Mouse (Mus musculus): ENCODE measurements around the gene Traf3ip2. TPM values are rescaled to one million over a fixed set of nuclear protein-coding genes. Genes with fewer than 3 reads are reported as not detected.
A peak's percentile ranks its signal among the peaks of the same experiment; 100 is the strongest.

Traf3ip2 gene
- polyA plus RNA-seq, 1 experiment from 2014 or later = 15.5 TPM

DNA sequence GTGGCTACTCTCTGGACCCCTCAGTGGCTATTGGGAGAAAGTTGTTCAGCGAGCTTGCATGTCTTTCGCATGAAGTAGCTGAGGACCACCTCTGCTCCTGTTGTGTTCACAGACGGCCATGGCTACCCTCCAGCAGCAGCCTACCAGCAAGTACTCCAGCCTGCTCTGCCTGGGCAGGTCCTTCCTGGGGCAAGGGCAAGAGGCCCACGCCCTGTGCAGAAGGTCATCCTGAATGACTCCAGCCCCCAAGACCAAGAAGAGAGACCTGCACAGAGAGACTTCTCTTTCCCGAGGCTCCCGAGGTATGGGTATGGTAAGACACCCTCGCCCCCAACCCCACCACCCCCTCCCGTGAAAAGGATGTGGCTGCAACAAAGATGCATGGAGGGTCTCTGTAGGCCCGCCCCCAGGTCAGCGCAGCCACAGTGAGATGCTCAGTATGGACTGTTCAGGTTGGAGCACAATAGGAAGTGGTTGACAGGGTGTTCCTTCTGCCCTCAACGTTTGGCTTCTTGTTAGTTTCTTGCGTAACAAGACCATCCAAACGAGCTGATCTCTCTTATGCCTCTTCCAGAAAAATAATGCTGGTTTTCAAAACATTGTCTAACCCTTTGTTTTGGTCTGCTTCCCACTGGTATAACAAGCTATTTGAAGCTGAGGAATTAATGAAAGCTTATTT lies 21.8 kb downstream of the Traf3ip2 start:
- no peaks in the 10 kb centered on the region for H3K9me3 ChIP-seq
- WGBS = 90% methylated on average over 13 of the region's 13 CpGs
- no peak overlapping the region for H3K9ac ChIP-seq
- no peak overlapping the region for H3K27ac ChIP-seq
- H3K36me3 ChIP-seq = peaks cover 9% of the 10 kb centered on the region; the same call in 1 of the 2 replicates
- H3K4me2 ChIP-seq = no peak overlapping the region
- no peak overlapping the region for H3K4me3 ChIP-seq
- no peak for ATAC-seq (ENCODE audit: insufficient number of reproducible peaks, low FRiP score, low TSS enrichment, low read depth)
- H3K27me3 ChIP-seq = no peaks in the 10 kb centered on the region
- H3K4me1 ChIP-seq = peaks cover 18% of the 10 kb centered on the region

GRCm38 (mm10) chr10:39638862-39639261 lies 26.1 kb downstream of the Traf3ip2 start:
- peaks cover 16% of the 10 kb centered on the region for H3K4me1 ChIP-seq
- H3K4me2 ChIP-seq = no peak overlapping the region
- H3K9ac ChIP-seq = no peak overlapping the region
- 24% methylated on average over 3 of the region's 3 CpGs for WGBS
- no peak for ATAC-seq (ENCODE audit: insufficient number of reproducible peaks, low FRiP score, low TSS enrichment, low read depth)
- peaks cover 10% of the 10 kb centered on the region; the same call in 1 of the 2 replicates for H3K36me3 ChIP-seq
- no peak overlapping the region for H3K4me3 ChIP-seq
- H3K27me3 ChIP-seq = no peaks in the 10 kb centered on the region
- peak overlapping the region; percentile 43; the same call in 1 of the 2 replicates for H3K27ac ChIP-seq
- H3K9me3 ChIP-seq = no peaks in the 10 kb centered on the region

GRCm38 (mm10) chr10:39639783-39640182 lies 27.0 kb downstream of the Traf3ip2 start:
- no peaks in the 10 kb centered on the region for H3K27me3 ChIP-seq
- peaks cover 10% of the 10 kb centered on the region; the same call in 1 of the 2 replicates for H3K36me3 ChIP-seq
- no peaks in the 10 kb centered on the region for H3K9me3 ChIP-seq
- H3K9ac ChIP-seq = no peak overlapping the region
- ATAC-seq (ENCODE audit: insufficient number of reproducible peaks, low FRiP score, low TSS enrichment, low read depth) = no peak
- H3K4me1 ChIP-seq = peaks cover 16% of the 10 kb centered on the region
- 79% methylated on average over 5 of the region's 5 CpGs for WGBS
- no peak overlapping the region for H3K4me3 ChIP-seq
- 0 out of 2 replicates have a peak overlapping the region, but pooled peaks have one; percentile 43 for H3K27ac ChIP-seq
- no peak overlapping the region for H3K4me2 ChIP-seq

DNA sequence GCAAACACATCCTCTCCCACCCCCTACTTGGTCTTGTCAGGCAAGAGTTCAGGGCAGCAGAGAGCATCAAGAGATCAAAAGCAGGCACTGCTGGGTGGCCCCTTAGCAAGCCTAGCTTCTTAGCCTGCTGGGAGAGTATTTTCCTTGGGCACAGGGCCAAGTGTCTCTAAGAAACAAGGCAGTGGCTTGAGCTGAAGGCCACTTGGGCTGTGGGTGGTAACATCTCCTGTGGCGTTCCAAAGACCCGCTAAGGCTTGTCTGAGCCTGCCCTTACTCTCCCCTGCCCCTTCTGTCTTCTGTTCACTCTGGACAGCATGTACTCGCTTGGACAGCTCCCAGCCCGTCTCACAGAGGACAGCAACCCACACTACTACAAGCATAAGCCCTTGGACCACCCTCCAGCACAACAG lies 28.1 kb downstream of the Traf3ip2 start:
- Histone ChIP-seq H3K9ac (no peak overlapping the region), H3K4me3 (no peak overlapping the region), H3K27ac (no peak overlapping the region), H3K27me3 (no peaks in the 10 kb centered on the region), H3K4me1 (peaks cover 16% of the 10 kb centered on the region), H3K36me3 (peaks cover 10% of the 10 kb centered on the region; the same call in 1 of the 2 replicates), H3K4me2 (no peak overlapping the region), H3K9me3 (no peaks in the 10 kb centered on the region)
- ATAC-seq (ENCODE audit: insufficient number of reproducible peaks, low FRiP score, low TSS enrichment, low read depth) = 0 out of 2 replicates have a peak, but pooled peaks have one; percentile 40
- 14% methylated on average over 4 of the region's 4 CpGs for WGBS

DNA sequence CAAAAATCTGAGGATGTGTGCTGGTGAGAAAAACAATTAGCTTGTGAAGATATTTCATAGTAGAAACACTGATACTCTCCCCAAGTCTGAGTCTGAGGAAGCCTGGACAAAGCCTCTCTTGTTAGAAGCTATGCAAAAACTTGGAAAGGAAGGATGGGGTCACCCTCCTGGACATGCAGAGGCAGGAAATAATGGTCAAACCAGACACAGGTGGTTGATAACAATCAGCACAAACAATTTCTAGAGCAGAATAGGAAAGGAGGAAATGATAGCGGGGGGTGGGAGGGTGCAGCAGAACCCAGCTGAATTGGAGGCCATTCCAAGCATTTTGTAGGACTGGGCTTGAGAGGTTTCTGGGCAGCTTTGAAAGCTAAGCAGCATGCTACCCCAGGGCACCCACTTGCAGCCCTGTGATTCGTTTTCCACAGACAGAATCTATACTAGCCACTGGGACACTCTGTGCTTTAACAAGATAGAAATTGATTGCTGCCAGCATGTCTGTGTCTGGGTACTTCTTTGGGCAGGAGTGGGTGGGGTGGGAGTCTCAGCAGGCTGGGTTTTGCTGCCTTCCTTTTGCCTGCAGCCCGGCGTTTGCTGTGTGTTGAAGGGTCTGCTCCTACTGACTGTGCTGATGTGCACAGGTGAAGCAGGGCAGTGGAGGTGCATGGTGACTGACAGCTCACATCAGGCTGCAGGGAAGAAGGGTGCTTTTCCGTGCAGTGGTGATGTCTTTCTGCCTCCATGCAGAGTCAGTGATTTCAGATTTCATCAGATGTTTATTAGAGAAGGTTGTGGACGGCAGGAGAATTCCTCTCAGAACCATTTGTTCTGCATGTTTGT lies 33.3 kb downstream of the Traf3ip2 start:
- WGBS = 40% methylated on average over 6 of the region's 6 CpGs
- Histone ChIP-seq H3K9ac (no peak overlapping the region), H3K4me2 (no peak overlapping the region), H3K27me3 (no peaks in the 10 kb centered on the region), H3K4me1 (peaks cover 14% of the 10 kb centered on the region), H3K4me3 (no peak overlapping the region), H3K36me3 (peaks cover 34% of the 10 kb centered on the region), H3K9me3 (no peaks in the 10 kb centered on the region), H3K27ac (peak overlapping the region; percentile 50; the same call in 1 of the 2 replicates)
- no peak for ATAC-seq (ENCODE audit: insufficient number of reproducible peaks, low FRiP score, low TSS enrichment, low read depth)

- Histone ChIP-seq H3K9me3 (no peaks in the 10 kb centered on the region), H3K4me1 (peaks cover 13% of the 10 kb centered on the region), H3K36me3 (peaks cover 40% of the 10 kb centered on the region), H3K27ac (peak overlapping the region; percentile 50; the same call in 1 of the 2 replicates), H3K4me2 (no peak overlapping the region), H3K9ac (no peak overlapping the region), H3K27me3 (no peaks in the 10 kb centered on the region), H3K4me3 (no peak overlapping the region)
- ATAC-seq (ENCODE audit: insufficient number of reproducible peaks, low FRiP score, low TSS enrichment, low read depth) = no peak
- 47% methylated on average over 14 of the region's 14 CpGs for WGBS
These were observed 33.9 kb downstream of the Traf3ip2 start for GRCm38 (mm10) chr10:39646629-39647019.

GRCm38 (mm10) chr10:39647118-39647517 lies 34.4 kb downstream of the Traf3ip2 start:
- Histone ChIP-seq H3K9me3 (no peaks in the 10 kb centered on the region), H3K9ac (no peak overlapping the region), H3K36me3 (peaks cover 44% of the 10 kb centered on the region), H3K27ac (no peak overlapping the region), H3K4me1 (peaks cover 13% of the 10 kb centered on the region), H3K27me3 (no peaks in the 10 kb centered on the region), H3K4me2 (no peak overlapping the region), H3K4me3 (no peak overlapping the region)
- ATAC-seq (ENCODE audit: insufficient number of reproducible peaks, low FRiP score, low TSS enrichment, low read depth) = no peak
- WGBS = 72% methylated on average over 1 of the region's 1 CpGs

DNA sequence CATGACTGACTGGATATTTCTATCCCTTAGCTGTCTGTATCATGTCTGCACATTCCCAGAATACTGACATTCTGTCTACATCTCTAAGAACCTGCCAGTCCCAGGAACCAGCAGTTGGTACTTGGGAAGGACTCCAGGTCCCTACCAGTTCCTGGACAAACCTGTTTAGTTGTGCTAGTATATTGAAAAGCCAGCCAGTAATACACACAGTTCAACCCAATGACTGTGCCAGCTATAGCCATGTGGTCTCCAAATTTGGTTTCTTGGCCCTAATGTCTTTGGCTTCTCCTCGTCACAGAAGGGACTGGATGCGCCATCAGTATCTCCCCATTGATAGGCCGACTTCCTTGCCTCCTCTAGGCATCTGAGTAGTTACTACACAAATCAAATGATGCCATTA lies 35.5 kb downstream of the Traf3ip2 start:
- no peak overlapping the region for H3K4me2 ChIP-seq
- H3K4me1 ChIP-seq = peaks cover 13% of the 10 kb centered on the region
- H3K9ac ChIP-seq = no peak overlapping the region
- peaks cover 44% of the 10 kb centered on the region for H3K36me3 ChIP-seq
- no peaks in the 10 kb centered on the region for H3K27me3 ChIP-seq
- 96% methylated on average over 3 of the region's 3 CpGs for WGBS
- no peaks in the 10 kb centered on the region for H3K9me3 ChIP-seq
- H3K4me3 ChIP-seq = no peak overlapping the region
- no peak overlapping the region for H3K27ac ChIP-seq
- ATAC-seq (ENCODE audit: insufficient number of reproducible peaks, low FRiP score, low TSS enrichment, low read depth) = no peak

- Histone ChIP-seq H3K9me3 (no peaks in the 10 kb centered on the region), H3K4me3 (no peak overlapping the region), H3K4me1 (peaks cover 22% of the 10 kb centered on the region), H3K4me2 (no peak overlapping the region), H3K36me3 (peaks cover 39% of the 10 kb centered on the region), H3K9ac (no peak overlapping the region), H3K27me3 (no peaks in the 10 kb centered on the region), H3K27ac (no peak overlapping the region)
- 93% methylated on average over 3 of the region's 3 CpGs for WGBS
- ATAC-seq (ENCODE audit: insufficient number of reproducible peaks, low FRiP score, low TSS enrichment, low read depth) = no peak
These were observed 36.8 kb downstream of the Traf3ip2 start for GRCm38 (mm10) chr10:39649550-39649949.

DNA sequence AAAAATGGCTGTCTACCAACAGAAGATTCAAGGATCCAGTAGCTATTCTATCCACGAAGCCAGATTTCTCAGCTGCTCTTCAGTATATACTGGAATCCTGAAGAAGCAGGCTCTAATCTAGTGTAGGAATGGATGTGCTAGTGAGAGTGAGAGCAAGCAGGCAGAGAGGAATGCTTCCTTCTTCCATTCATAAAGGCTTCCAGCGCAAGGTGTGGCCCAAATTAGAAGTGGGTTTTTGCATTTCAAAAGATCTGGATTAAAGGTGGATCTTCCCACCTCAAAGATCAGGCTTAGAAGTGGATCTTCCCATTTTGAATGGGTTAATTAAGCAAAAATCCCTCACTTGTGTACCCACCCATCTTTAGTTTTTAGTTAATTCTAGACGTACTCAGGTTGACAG lies 37.6 kb downstream of the Traf3ip2 start:
- 95% methylated on average over 3 of the region's 3 CpGs for WGBS
- Histone ChIP-seq H3K4me3 (no peak overlapping the region), H3K27ac (no peak overlapping the region), H3K9ac (no peak overlapping the region), H3K4me1 (peaks cover 22% of the 10 kb centered on the region), H3K27me3 (no peaks in the 10 kb centered on the region), H3K4me2 (no peak overlapping the region), H3K36me3 (peaks cover 39% of the 10 kb centered on the region), H3K9me3 (no peaks in the 10 kb centered on the region)
- no peak for ATAC-seq (ENCODE audit: insufficient number of reproducible peaks, low FRiP score, low TSS enrichment, low read depth)

- Histone ChIP-seq H3K9ac (no peak overlapping the region), H3K27ac (peak overlapping the region; percentile 23; the same call in 1 of the 2 replicates), H3K4me3 (no peak overlapping the region), H3K9me3 (no peaks in the 10 kb centered on the region), H3K4me2 (no peak overlapping the region), H3K4me1 (peaks cover 16% of the 10 kb centered on the region), H3K27me3 (no peaks in the 10 kb centered on the region), H3K36me3 (peaks cover 24% of the 10 kb centered on the region)
- peak; percentile 67 for ATAC-seq (ENCODE audit: insufficient number of reproducible peaks, low FRiP score, low TSS enrichment, low read depth)
- 22% methylated on average over 8 of the region's 8 CpGs for WGBS
These were observed 41.3 kb downstream of the Traf3ip2 start for GRCm38 (mm10) chr10:39654001-39654416.

GRCm38 (mm10) chr10:39658901-39659410 lies 46.2 kb downstream of the Traf3ip2 start:
- Histone ChIP-seq H3K27me3 (no peaks in the 10 kb centered on the region), H3K4me1 (peaks cover 32% of the 10 kb centered on the region), H3K36me3 (no peaks in the 10 kb centered on the region), H3K9me3 (no peaks in the 10 kb centered on the region), H3K9ac (no peak overlapping the region), H3K27ac (peak overlapping the region; percentile 84), H3K4me3 (no peak overlapping the region), H3K4me2 (no peak overlapping the region)
- ATAC-seq (ENCODE audit: insufficient number of reproducible peaks, low FRiP score, low TSS enrichment, low read depth) = no peak
- 27% methylated on average over 5 of the region's 5 CpGs for WGBS
